33 mouse cellular contexts compared by ENCODE assay signal in genomic region chr19:25529673-25530072, GRCm38 (mm10). TPM values are rescaled to one million over a fixed set of nuclear protein-coding genes. Genes with fewer than 3 reads are reported as not detected.
A peak's percentile ranks its signal among the peaks of the same experiment; 100 is the strongest.
DNase-seq lines count a peak whose midpoint lies in the region; ATAC-seq and TF ChIP-seq lines count a peak whose summit lies in the region.
"Had no signal": no experiment of that assay in that cellular context is flagged by ENCODE, and none has a peak within 500 bp of the region (broad histone marks: within the 10 kb centered on the region; RNA-seq: fewer than 3 reads in every experiment).

No protein-coding gene starts in this region.

- H3K4me1 ChIP-seq in hindbrain, postnatal 0 days (ENCODE audit: insufficient read depth, low read length): no peaks in the 10 kb centered on the region
- H3K4me1 ChIP-seq in hindbrain, embryonic 12.5 days: no peaks in the 10 kb centered on the region
- peaks cover 14% of the 10 kb centered on the region for H3K4me1 ChIP-seq in limb, embryonic 12.5 days (replicated peaks)
- H3K4me1 ChIP-seq: embryonic facial prominence, embryonic 13.5 days; forebrain, embryonic 12.5 days; forebrain, embryonic 15.5 days; heart, embryonic 10.5 days; hindbrain, embryonic 13.5 days had no signal

- TF ChIP-seq POLR2A in brain, embryonic 14.5 days (IDR thresholded peaks at IDR 0.05; ENCODE audit: borderline replicate concordance, extremely low read depth, insufficient read depth, insufficient read length, poor library complexity, severe bottlenecking): no peak

- H3K27ac ChIP-seq in hindbrain, postnatal 0 days: no peak overlapping the region
- H3K27ac ChIP-seq in hindbrain, embryonic 12.5 days: no peak overlapping the region
- H3K27ac ChIP-seq in limb, embryonic 12.5 days: no peak overlapping the region
- H3K27ac ChIP-seq: embryonic facial prominence, embryonic 10.5 days; embryonic facial prominence, embryonic 13.5 days; forebrain, embryonic 15.5 days; heart, adult 2 months; heart, embryonic 10.5 days; heart, embryonic 13.5 days; hindbrain, embryonic 13.5 days had no signal

- 54% methylated on average over 12 of the region's 12 CpGs for WGBS in hindbrain, postnatal 0 days
- 88% methylated on average over 12 of the region's 12 CpGs for WGBS in hindbrain, embryonic 12.5 days
- WGBS in limb, embryonic 12.5 days: 33% methylated on average over 12 of the region's 12 CpGs

- no peak for ATAC-seq in hindbrain, postnatal 0 days
- no peak for ATAC-seq in hindbrain, embryonic 12.5 days (ENCODE audit: low FRiP score)
- ATAC-seq in limb, embryonic 12.5 days (ENCODE audit: insufficient number of reproducible peaks, insufficient read depth, low FRiP score, low TSS enrichment, low read depth): peak; percentile 69; the same call in 1 of the 2 replicates
- ATAC-seq: CD4-positive, CD25-positive, alpha-beta regulatory T cell, adult 4 months; forebrain, embryonic 15.5 days; hindbrain, embryonic 16.5 days; inflammation-experienced regulatory T-cells, adult 6 months had no signal

- H3K27me3 ChIP-seq in hindbrain, postnatal 0 days (ENCODE audit: insufficient read depth, low read length): no peaks in the 10 kb centered on the region
- no peaks in the 10 kb centered on the region; the same call in 1 of the 2 replicates for H3K27me3 ChIP-seq in hindbrain, embryonic 12.5 days
- no peaks in the 10 kb centered on the region for H3K27me3 ChIP-seq in limb, embryonic 12.5 days
- H3K27me3 ChIP-seq: embryonic facial prominence, embryonic 13.5 days; forebrain, embryonic 12.5 days; forebrain, embryonic 15.5 days; heart, embryonic 13.5 days; hindbrain, embryonic 13.5 days had no signal

- 0 out of 2 replicates have a peak, but pooled peaks cover 2% of the 10 kb centered on the region for H3K9me3 ChIP-seq in hindbrain, postnatal 0 days (ENCODE audit: low read length)
- H3K9me3 ChIP-seq in hindbrain, embryonic 12.5 days (replicated peaks): peaks cover 10% of the 10 kb centered on the region
- peaks cover 12% of the 10 kb centered on the region; the same call in 1 of the 2 replicates for H3K9me3 ChIP-seq in limb, embryonic 12.5 days
- H3K9me3 ChIP-seq: embryonic facial prominence, embryonic 10.5 days; forebrain, embryonic 15.5 days; heart, embryonic 13.5 days had no signal

- H3K36me3 ChIP-seq in hindbrain, postnatal 0 days (ENCODE audit: insufficient read depth, low read length): no peaks in the 10 kb centered on the region
- no peaks in the 10 kb centered on the region for H3K36me3 ChIP-seq in hindbrain, embryonic 12.5 days
- no peaks in the 10 kb centered on the region for H3K36me3 ChIP-seq in limb, embryonic 12.5 days
- H3K36me3 ChIP-seq: embryonic facial prominence, embryonic 10.5 days; embryonic facial prominence, embryonic 13.5 days; forebrain, embryonic 12.5 days; forebrain, embryonic 15.5 days; heart, embryonic 10.5 days; heart, embryonic 13.5 days; hindbrain, embryonic 13.5 days had no signal

- no peak overlapping the region for H3K4me2 ChIP-seq in hindbrain, postnatal 0 days (ENCODE audit: low read depth, low read length)
- H3K4me2 ChIP-seq in hindbrain, embryonic 12.5 days (replicated peaks): no peak overlapping the region
- no peak overlapping the region for H3K4me2 ChIP-seq in limb, embryonic 12.5 days
- H3K4me2 ChIP-seq: embryonic facial prominence, embryonic 13.5 days; forebrain, embryonic 12.5 days; forebrain, embryonic 15.5 days; heart, embryonic 13.5 days; hindbrain, embryonic 13.5 days had no signal

- H3K9ac ChIP-seq in hindbrain, postnatal 0 days (replicated peaks; ENCODE audit: low read length): no peak overlapping the region
- H3K9ac ChIP-seq in hindbrain, embryonic 12.5 days: no peak overlapping the region
- H3K9ac ChIP-seq in limb, embryonic 12.5 days (replicated peaks): no peak overlapping the region
- H3K9ac ChIP-seq: embryonic facial prominence, embryonic 13.5 days; forebrain, embryonic 12.5 days; forebrain, embryonic 15.5 days; heart, embryonic 13.5 days; hindbrain, embryonic 13.5 days had no signal

- H3K4me3 ChIP-seq in hindbrain, postnatal 0 days (ENCODE audit: low read length): no peak overlapping the region
- H3K4me3 ChIP-seq in hindbrain, embryonic 12.5 days: no peak overlapping the region
- no peak overlapping the region for H3K4me3 ChIP-seq in limb, embryonic 12.5 days (replicated peaks)
- H3K4me3 ChIP-seq: embryonic facial prominence, embryonic 10.5 days; embryonic facial prominence, embryonic 13.5 days; erythroblast, embryonic 14.5 days; forebrain, embryonic 12.5 days; forebrain, embryonic 15.5 days; heart, adult 2 months; heart, embryonic 10.5 days; heart, embryonic 13.5 days; hindbrain, embryonic 13.5 days had no signal

- DNase-seq in hindbrain, postnatal 0 days (ENCODE audit: low spot score): peak; percentile 12
- peak; percentile 42 for DNase-seq in brain, embryonic 14.5 days (ENCODE audit: low read depth)
- no peak for DNase-seq in left cerebral cortex, adult 11 months (ENCODE audit: low spot score)
- no peak for DNase-seq in liver
- DNase-seq: adrenal gland, adult 2 months; adrenal gland, postnatal 14 days; cerebellum, adult 18-20 months; cerebellum, adult 9-11 months; cerebellum, postnatal 36 days; embryo, embryonic 11 days; gastrocnemius, postnatal 25 days; heart, adult 2 months; heart, postnatal 14 days had no signal

- no peak for TF ChIP-seq CTCF in hindbrain, postnatal 0 days (IDR thresholded peaks at IDR 0.05; ENCODE audit: low read depth)
- TF ChIP-seq CTCF in brain, embryonic 14.5 days (IDR thresholded peaks at IDR 0.05; ENCODE audit: borderline replicate concordance, extremely low read depth, insufficient read depth, insufficient read length): no peak

RNA-seq across cellular contexts. Expression of gene Dmrt1, which starts 24.3 kb away (rescaled TPM):
- not detected in 2 replicates for total RNA-seq in hindbrain, postnatal 0 days (2014; rRNA removed)
- polyA plus RNA-seq in hindbrain, postnatal 0 days (2015; fragmentation: Nextera tagmentation; extraction: Ambion mirVana): not detected in 2 replicates
- polyA plus RNA-seq in hindbrain, embryonic 12.5 days (2016; fragmentation: Nextera tagmentation; extraction: Ambion mirVana): not detected in 2 replicates
- 0.05 and 0.20 TPM in 2 replicates for polyA plus RNA-seq in brain, embryonic 14.5 days (2012; rRNA removed)
- 0.14 and 0.16 TPM in 2 replicates for polyA plus RNA-seq in limb, embryonic 12.5 days (2016; fragmentation: Nextera tagmentation; extraction: Ambion mirVana)
- total RNA-seq: adrenal gland, adult 2 months; adrenal gland, postnatal 14 days; gastrocnemius, adult 8-10 months; gastrocnemius, postnatal 25 days; heart, adult 2 months; heart, postnatal 14 days; hematopoietic stem cell, adult 5-6 weeks; MEL had no signal
- polyA plus RNA-seq: adrenal gland, adult 2 months; C2C12; CD4-positive, CD25-positive, alpha-beta regulatory T cell, adult 4 months; cortical plate, adult 2 months; erythroblast, embryonic 14.5 days; gonadal fat pad, adult 2 months; heart, adult 2 months; heart, embryonic 10.5 days; heart, embryonic 16.5 days; hindbrain, embryonic 13.5 days; hindbrain, embryonic 16.5 days; inflammation-experienced regulatory T-cells, adult 6 months had no signal

Comparison
In these comparisons a context has a peak if more than half of its experiments do, and no peak if none do; other contexts are left out.
1. DNase-seq: peak in hindbrain, postnatal 0 days (single experiment) and brain, embryonic 14.5 days (single experiment); none in left cerebral cortex, adult 11 months (single experiment) and liver (single experiment).